Mouse (Mus musculus) CH12.LX (cell line): ENCODE data around the gene Pde3a. TPM values are rescaled to one million over a fixed set of nuclear protein-coding genes. Genes with fewer than 3 reads are reported as not detected.

Source experiments
- DNase-seq: peaks from one replicate; pipeline ENCODE4 v3.0.0-alpha.2; 2013; ENCODE audit errors: extremely low read depth
- H3K27ac ChIP-seq: 2 replicates; pipeline ENCODE4 v1.5.1; 2012; ENCODE audit warnings: low read depth, mild to moderate bottlenecking, control low read depth, moderate library complexity; ENCODE audit not compliant: insufficient read depth
- H3K27me3 ChIP-seq: replicated peaks from 2 replicates; pipeline ENCODE3; 2012; ENCODE audit warnings: inconsistent platforms
- H3K36me3 ChIP-seq, 2 experiments: replicated peaks in 1 of 2; 2 replicates each; pipeline versions ENCODE3 to v1.6.1; 2012; ENCODE audit warnings: inconsistent platforms in 1 of 2, low read length in 1 of 2, mild to moderate bottlenecking in 1 of 2, mixed read lengths in 1 of 2, moderate library complexity in 1 of 2; ENCODE audit not compliant: control insufficient read depth in 1 of 2, insufficient read depth in 1 of 2
- H3K4me1 ChIP-seq, 2 experiments: 2 replicates each; pipeline ENCODE4 v1.6.1; 2012; ENCODE audit warnings: inconsistent platforms in 1 of 2, moderate library complexity in 1 of 2; ENCODE audit not compliant: insufficient read depth in 2 of 2, control insufficient read depth in 1 of 2
- H3K4me2 ChIP-seq: 2 replicates; pipeline ENCODE4 v1.6.1; 2012; ENCODE audit warnings: low read depth, mild to moderate bottlenecking, control low read depth; ENCODE audit not compliant: poor library complexity, insufficient read depth, severe bottlenecking
- H3K4me3 ChIP-seq, 3 experiments: fragments of 150-350 bp in 1 of 3; sonication (generic) in 1 of 3; replicated peaks in 1 of 3; 2 replicates each; pipeline versions ENCODE3 to v1.5.1; 2011 to 2012; ENCODE audit warnings: low read depth in 2 of 3, low read length in 2 of 3, mild to moderate bottlenecking in 2 of 3, moderate library complexity in 2 of 3, control low read depth in 1 of 3, improper control_type of control experiment in 1 of 3, inconsistent platforms in 1 of 3, mixed read lengths in 1 of 3; ENCODE audit not compliant: poor library complexity in 1 of 3
- H3K79me2 ChIP-seq: replicated peaks from 2 replicates; pipeline ENCODE4 v1.6.1; 2012; ENCODE audit warnings: mild to moderate bottlenecking, moderate library complexity; ENCODE audit not compliant: control insufficient read depth, poor library complexity, insufficient read depth, severe bottlenecking; ENCODE audit errors: extremely low read depth
- H3K9ac ChIP-seq: 2 replicates; pipeline ENCODE4 v1.6.1; 2012; ENCODE audit warnings: low read depth, mild to moderate bottlenecking, control low read depth, moderate library complexity; ENCODE audit not compliant: insufficient read depth
- H3K9me3 ChIP-seq: replicated peaks from 2 replicates; pipeline ENCODE3; 2012; ENCODE audit warnings: low read length, inconsistent platforms, mixed read lengths
- BHLHE40 ChIP-seq: IDR thresholded peaks from 2 replicates; pipeline ENCODE4 v1.6.1; 2011; ENCODE audit warnings: mild to moderate bottlenecking, low read depth, low read length, improper control_type of control experiment
- CHD1 ChIP-seq: IDR thresholded peaks from 2 replicates; pipeline ENCODE4 v1.6.1; 2012; ENCODE audit warnings: low read depth, low read length, improper control_type of control experiment, inconsistent platforms
- CHD2 ChIP-seq: IDR thresholded peaks from 2 replicates; pipeline ENCODE4 v1.6.1; 2011; ENCODE audit warnings: low read length, improper control_type of control experiment
- CTCF ChIP-seq, 2 experiments: IDR thresholded peaks in 1 of 2; conservative IDR thresholded peaks in 1 of 2; 2 replicates each; pipeline ENCODE4 v1.5.1; 2011 to 2012; ENCODE audit warnings: low read depth in 2 of 2, low read length in 2 of 2, improper control_type of control experiment in 1 of 2, inconsistent platforms in 1 of 2, mild to moderate bottlenecking in 1 of 2, moderate library complexity in 1 of 2
- EP300 ChIP-seq: IDR thresholded peaks from 2 replicates; pipeline ENCODE4 v1.6.1; 2011; ENCODE audit warnings: low read length, improper control_type of control experiment
- ETS1 ChIP-seq: conservative IDR thresholded peaks from 2 replicates; pipeline ENCODE4 v1.6.1; 2012; ENCODE audit warnings: low read depth, mild to moderate bottlenecking, inconsistent platforms, low read length, improper control_type of control experiment, moderate library complexity
- GABPA ChIP-seq: IDR thresholded peaks from 2 replicates; pipeline ENCODE4 v1.6.1; 2012; ENCODE audit warnings: low read depth, low read length, improper control_type of control experiment, inconsistent platforms; ENCODE audit not compliant: insufficient replicate concordance
- HCFC1 ChIP-seq: IDR thresholded peaks from 2 replicates; pipeline ENCODE4 v1.6.1; 2012; ENCODE audit warnings: low read depth, mild to moderate bottlenecking, inconsistent platforms, low read length, improper control_type of control experiment
- IRF4 ChIP-seq: IDR thresholded peaks from 2 replicates; pipeline ENCODE4 v1.6.1; 2014; ENCODE audit warnings: low read depth, mild to moderate bottlenecking, inconsistent platforms, low read length, improper control_type of control experiment
- JUN ChIP-seq: IDR thresholded peaks from 2 replicates; pipeline ENCODE4 v1.6.1; 2011; ENCODE audit warnings: low read depth, mild to moderate bottlenecking, low read length, improper control_type of control experiment, moderate library complexity; ENCODE audit not compliant: insufficient read depth
- MAFK ChIP-seq: IDR thresholded peaks from 2 replicates; pipeline ENCODE4 v1.6.1; 2011; ENCODE audit warnings: low read length, improper control_type of control experiment; ENCODE audit not compliant: insufficient replicate concordance
- MAX ChIP-seq: IDR thresholded peaks from 2 replicates; pipeline ENCODE4 v1.6.1; 2011; ENCODE audit warnings: low read length, improper control_type of control experiment
- MAZ ChIP-seq: IDR thresholded peaks from 2 replicates; pipeline ENCODE4 v1.6.1; 2012; ENCODE audit warnings: low read depth, mild to moderate bottlenecking, inconsistent platforms, low read length, improper control_type of control experiment, moderate library complexity
- RAD21 ChIP-seq: IDR thresholded peaks from 2 replicates; pipeline ENCODE4 v1.6.1; 2011; ENCODE audit warnings: low read depth, mild to moderate bottlenecking, low read length, improper control_type of control experiment, moderate library complexity
- RCOR1 ChIP-seq: conservative IDR thresholded peaks from 2 replicates; pipeline ENCODE4 v1.6.1; 2012; ENCODE audit warnings: low read depth, mild to moderate bottlenecking, inconsistent platforms, low read length, improper control_type of control experiment
- SIN3A ChIP-seq: IDR thresholded peaks from 2 replicates; pipeline ENCODE4 v1.6.1; 2012; ENCODE audit warnings: low read length, improper control_type of control experiment, inconsistent platforms
- SMC3 ChIP-seq: IDR thresholded peaks from 2 replicates; pipeline ENCODE4 v1.6.1; 2011; ENCODE audit warnings: low read depth, low read length, improper control_type of control experiment
- TBP ChIP-seq: conservative IDR thresholded peaks from 2 replicates; pipeline ENCODE4 v1.6.1; 2011; ENCODE audit warnings: low read depth, low read length, improper control_type of control experiment
- TCF12 ChIP-seq: IDR thresholded peaks from 2 replicates; pipeline ENCODE4 v1.6.1; 2014; ENCODE audit warnings: low read depth, mild to moderate bottlenecking, inconsistent platforms, low read length, improper control_type of control experiment
- USF2 ChIP-seq: conservative IDR thresholded peaks from 2 replicates; pipeline ENCODE4 v1.6.1; 2011; ENCODE audit warnings: low read depth, low read length, improper control_type of control experiment
- ZKSCAN1 ChIP-seq: IDR thresholded peaks from 2 replicates; pipeline ENCODE4 v1.6.1; 2012; ENCODE audit warnings: low read depth, inconsistent platforms, low read length, improper control_type of control experiment, borderline replicate concordance
- ZNF384 ChIP-seq: IDR thresholded peaks from 2 replicates; pipeline ENCODE4 v1.6.1; 2012; ENCODE audit warnings: low read depth, low read length, improper control_type of control experiment, inconsistent platforms
- dilution Hi-C: fragments of 300-500 bp; cut with MboI; formaldehyde crosslinking; loops from 2 replicates; pipeline ENCODE4 v1.14.3; 2020; ENCODE audit warnings: low sequenced_read_pairs; ENCODE audit not compliant: extremely low pct_unique_long_range_greater_than_20kb, extremely low pct_ligation_motif_present
- in situ Hi-C: fragments of 300-500 bp; cut with MboI; formaldehyde crosslinking; loops from 3 replicates; pipeline ENCODE4 v1.14.3; 2019; ENCODE audit warnings: low sequenced_read_pairs, low pct_ligation_motif_present, low pct_unique_long_range_greater_than_20kb, mixed read lengths
- polyA plus RNA-seq: library from polyadenylated mRNA; unstranded; fragments of >175 nt; gene quantifications from 2 replicates; pipeline ENCODE4 v1.2.1, GENCODE M21; 2012; ENCODE audit warnings: low read depth; ENCODE audit not compliant: insufficient read length
- total RNA-seq, 2 experiments: library from RNA; depleted of rRNA; stranded (reverse); fragments of 300-350 nt in 1 of 2; fragments of >200 nt in 1 of 2; gene quantifications; 2 replicates each; pipeline ENCODE4 v1.2.3; 2012 to 2014

Gene Pde3a
- total and polyA plus RNA-seq, 3 experiments = under 0.01 to 0.04 (median 0.03) TPM

GRCm38 (mm10) chr6:141328071-141328470, 79.0 kb downstream of the Pde3a start:
- TF ChIP-seq SMC3 (no peak), USF2 (no peak), RAD21 (no peak), ZNF384 (no peak), JUN (no peak), RCOR1 (no peak), SIN3A (no peak), ZKSCAN1 (no peak)
- in situ Hi-C loops (loop anchor here (25.0 kb wide), 1 partner anchor 109 kb away; no protein-coding TSS in a partner anchor), dilution Hi-C loops (no loop called here)
- no peak overlapping the region for H3K27ac ChIP-seq
- no peaks in the 10 kb centered on the region for H3K9me3 ChIP-seq
- H3K4me2 ChIP-seq = no peak overlapping the region
- H3K9ac ChIP-seq = no peak overlapping the region
- no peaks in the 10 kb centered on the region for H3K36me3 ChIP-seq
- no peaks in the 10 kb centered on the region for H3K79me2 ChIP-seq
- H3K4me1 ChIP-seq = no peaks in the 10 kb centered on the region
- H3K27me3 ChIP-seq = no peaks in the 10 kb centered on the region
- no peak overlapping the region for H3K4me3 ChIP-seq
- DNase-seq = no peak

- dilution Hi-C loops = no loop called here
These were observed 82.4 kb downstream of the Pde3a start for GRCm38 (mm10) chr6:141331464-141331863.

GRCm38 (mm10) chr6:141332613-141333165, 83.6 kb downstream of the Pde3a start:
- DNase-seq = no peak
- no peaks in the 10 kb centered on the region for H3K79me2 ChIP-seq
- dilution Hi-C loops (no loop called here), in situ Hi-C loops (loop anchor here (25.0 kb wide), 1 partner anchor 105 kb away; no protein-coding TSS in a partner anchor)
- H3K27ac ChIP-seq = no peak overlapping the region
- no peaks in the 10 kb centered on the region for H3K9me3 ChIP-seq
- H3K36me3 ChIP-seq = no peaks in the 10 kb centered on the region
- no peak overlapping the region for H3K9ac ChIP-seq
- no peak overlapping the region for H3K4me3 ChIP-seq
- no peaks in the 10 kb centered on the region for H3K4me1 ChIP-seq
- no peak overlapping the region for H3K4me2 ChIP-seq
- no peaks in the 10 kb centered on the region for H3K27me3 ChIP-seq
- TF ChIP-seq CHD2 (no peak), BHLHE40 (no peak), RAD21 (no peak), MAFK (no peak), TBP (no peak), SMC3 (no peak), ETS1 (no peak), RCOR1 (no peak), MAZ (no peak), HCFC1 (no peak), MAX (no peak), JUN (no peak), USF2 (no peak), EP300 (no peak), CHD1 (no peak), SIN3A (no peak), TCF12 (no peak)
- TF ChIP-seq, all 38 proteins: peak for 0

More at GRCm38 (mm10) chr6:141331464-141331863, 82.4 kb downstream of the Pde3a start:
- Histone ChIP-seq H3K27ac (no peak overlapping the region), H3K9me3 (no peaks in the 10 kb centered on the region), H3K79me2 (no peaks in the 10 kb centered on the region), H3K4me3 (no peak overlapping the region), H3K9ac (no peak overlapping the region), H3K27me3 (no peaks in the 10 kb centered on the region), H3K4me2 (no peak overlapping the region), H3K36me3 (no peaks in the 10 kb centered on the region), H3K4me1 (no peaks in the 10 kb centered on the region)
- peak; percentile 9 for DNase-seq
- in situ Hi-C loops = loop anchor here (25.0 kb wide), 1 partner anchor 106 kb away; no protein-coding TSS in a partner anchor
- TF ChIP-seq IRF4 (no peak), GABPA (no peak), SMC3 (peak; percentile 34; the same call in 1 of the 2 replicates), CTCF (conservative IDR thresholded peaks at IDR 0.05 in 1 of 2, IDR thresholded peaks at IDR 0.05 in 1 of 2; ENCODE audit: low read depth in 2 of 2, low read length in 2 of 2) (peak; percentile 40 to 55; a peak in 3 of 4 replicates)
